Mouse (Mus musculus) thymus, adult 18-20 months (tissue): ENCODE measurements at regions not wholly inside any gene's neighbourhood (a gene's known extent, or its start where the extent isn't known, plus 50 kb on each side); places are given as distances from the start of the nearest gene placed in this dataset.

Source experiments
- DNase-seq, 2 experiments: peaks; one replicate each; pipeline ENCODE4 v3.0.0; 2022; ENCODE audit warnings: mixed read lengths in 2 of 2

DNA sequence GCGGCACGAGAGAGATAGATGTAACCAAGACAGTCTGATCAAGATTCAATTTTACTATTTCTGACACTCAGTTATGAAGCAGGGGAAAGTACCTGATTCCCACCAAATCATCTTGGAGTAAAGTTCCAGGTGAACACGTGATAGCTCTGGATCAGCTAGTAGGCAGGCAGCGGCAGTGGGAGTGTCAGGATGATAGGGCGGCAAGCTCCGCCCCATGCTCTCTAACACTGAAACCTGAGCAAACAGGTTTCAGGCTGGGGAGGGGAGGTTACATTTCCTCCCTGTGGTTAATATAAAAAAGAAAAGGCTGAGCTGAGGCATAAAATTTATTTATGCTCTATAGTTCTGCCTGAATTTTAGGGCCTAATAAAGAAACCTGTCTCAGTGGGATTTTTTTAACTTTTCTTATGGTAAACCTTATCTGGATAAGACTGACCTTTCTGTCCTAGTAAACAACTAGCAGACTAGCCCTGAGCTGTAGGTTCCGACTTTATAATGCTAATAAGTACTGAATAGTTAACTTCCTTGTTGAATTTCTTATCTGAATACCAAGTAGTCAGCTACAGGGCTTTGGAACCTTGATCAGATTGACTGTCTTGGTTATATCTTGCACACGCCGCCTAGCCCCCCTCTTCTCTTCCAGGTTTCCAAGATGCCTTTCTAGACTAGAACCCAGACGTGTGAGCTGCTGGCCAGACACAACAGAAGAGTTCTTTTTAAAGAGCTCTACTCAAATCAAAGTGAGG is 254.9 kb upstream of the Dab2 start:
- DNase-seq, result no peak

DNA sequence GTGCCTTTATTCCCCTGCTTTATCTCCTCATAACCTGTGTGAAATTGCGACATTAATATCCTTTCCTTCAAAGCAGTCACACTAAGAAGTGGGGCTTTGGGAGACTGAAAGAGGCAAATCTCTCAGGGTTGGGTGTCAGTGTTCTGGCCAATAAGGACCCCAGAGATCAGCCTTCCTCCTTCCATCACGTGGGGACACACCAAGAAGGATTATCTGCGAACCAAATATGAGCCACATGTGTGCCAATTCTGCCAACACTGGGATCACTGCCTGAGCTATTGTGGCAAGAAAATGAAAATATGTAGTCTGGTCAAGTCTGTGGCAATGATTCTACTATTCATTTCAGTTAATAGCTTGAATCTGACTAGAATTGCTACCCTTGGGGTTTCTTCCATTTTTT is 243.9 kb upstream of the Dab2 start:
- no peak for DNase-seq

DNA sequence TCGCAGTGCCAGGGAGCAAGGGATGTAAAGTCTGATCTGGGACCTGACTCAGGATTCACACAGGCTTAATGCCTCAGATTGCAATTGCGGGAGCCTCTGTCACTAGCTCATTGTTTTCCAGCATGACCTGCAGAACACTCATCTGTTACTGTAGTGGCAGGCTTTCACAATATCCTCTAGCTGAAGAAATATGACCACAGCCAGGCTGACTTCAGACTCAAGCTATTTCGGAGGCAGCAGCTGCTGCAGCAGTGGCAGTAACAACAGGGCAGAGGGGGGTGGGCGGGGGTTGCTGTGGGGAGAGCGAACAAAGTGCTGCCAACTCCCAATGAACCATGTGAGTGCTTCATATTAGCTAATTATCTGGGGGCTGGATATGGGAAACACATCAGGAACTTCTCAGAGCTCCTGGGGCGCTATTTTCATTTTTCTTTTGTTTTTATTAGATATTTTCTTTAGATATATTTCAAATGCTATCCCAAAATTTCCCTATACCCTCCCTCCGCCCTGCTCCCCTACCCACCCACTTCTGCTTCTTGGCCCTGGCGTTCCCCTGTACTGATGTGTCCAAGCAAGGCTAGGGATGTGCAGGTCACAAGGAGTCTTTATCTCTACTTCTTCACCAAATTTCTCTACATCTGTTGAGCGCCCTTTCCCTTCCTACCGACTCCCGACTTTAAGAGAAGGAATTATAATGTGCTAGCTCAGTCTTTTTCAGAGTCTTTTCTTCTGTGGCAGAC is 242.5 kb upstream of the Dab2 start:
- no peak for DNase-seq

DNA sequence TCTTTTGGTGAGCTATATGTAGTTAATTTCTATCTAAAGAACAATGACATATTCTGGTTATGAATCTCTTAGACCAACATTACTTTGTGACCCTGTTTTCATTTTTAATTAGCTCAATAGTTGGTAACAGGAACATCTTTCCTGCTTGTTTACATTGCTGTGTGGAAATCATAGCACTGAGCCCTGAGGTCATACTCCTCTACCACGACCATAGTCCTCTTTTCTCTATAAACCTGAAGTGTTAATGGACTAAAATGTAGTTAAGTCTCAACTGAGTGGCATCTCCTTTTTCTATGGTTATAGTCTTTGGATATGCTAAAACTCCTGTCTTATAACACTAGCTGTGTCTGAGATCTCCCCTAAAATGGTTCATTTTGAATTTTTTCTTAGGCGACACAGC is 240.2 kb upstream of the Dab2 start:
- no peak for DNase-seq

DNA sequence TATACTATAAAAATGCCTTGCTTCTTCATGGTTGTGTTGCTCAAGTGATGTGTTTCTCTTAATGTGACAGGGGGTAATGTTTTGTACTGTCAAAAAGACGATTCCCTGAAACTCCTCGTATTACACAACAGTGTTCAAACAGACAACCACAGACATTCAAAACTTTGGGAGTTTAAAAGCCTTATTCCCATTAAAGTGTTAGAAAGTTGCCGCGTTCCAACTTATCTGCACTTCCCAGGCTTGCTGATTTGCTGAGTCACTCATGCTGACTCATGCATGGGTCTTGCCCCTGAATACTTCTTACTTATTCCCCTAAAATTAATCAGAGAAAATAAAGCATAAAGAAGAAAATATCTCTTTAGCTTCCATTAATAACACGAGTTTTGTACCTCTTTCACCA is 239.8 kb upstream of the Dab2 start:
- DNase-seq, result no peak

DNA sequence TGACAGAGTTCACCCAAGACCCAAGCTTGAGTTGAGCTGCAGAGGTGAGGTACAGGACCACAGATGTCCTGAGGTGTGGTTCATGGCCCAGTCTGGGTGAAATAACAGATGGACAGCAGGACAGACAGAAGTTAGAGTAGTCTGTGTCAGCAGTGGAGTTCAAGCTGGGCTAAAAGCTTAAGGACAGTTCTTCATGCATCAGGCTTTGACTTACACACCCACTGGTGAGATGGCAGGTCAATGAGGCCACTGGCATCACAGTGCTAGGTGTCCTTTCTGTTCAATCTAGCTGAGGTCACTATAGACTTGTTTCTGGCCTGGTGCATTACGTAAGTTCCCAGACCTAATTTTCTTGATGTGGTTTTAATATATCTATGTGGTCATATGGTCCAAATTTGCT is 238.9 kb upstream of the Dab2 start:
- DNase-seq, result no peak

DNA sequence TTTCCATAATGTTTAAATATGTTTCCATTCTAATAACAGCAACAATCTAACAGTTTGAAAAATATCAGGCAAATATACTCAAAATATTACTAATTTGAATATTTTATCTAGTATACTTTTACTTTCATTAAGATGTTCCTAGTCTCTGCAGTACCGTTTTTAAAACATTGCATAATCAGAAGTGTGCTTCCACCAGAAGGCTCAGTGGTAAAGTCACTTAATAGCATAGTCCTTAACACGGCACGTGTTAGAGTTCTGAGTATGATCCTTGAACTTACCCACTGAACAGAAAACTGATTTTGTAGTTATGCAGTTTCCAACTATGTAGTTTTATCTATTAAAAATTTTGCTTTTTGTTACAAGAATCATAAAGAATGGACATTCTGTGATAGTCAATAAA is 234.5 kb upstream of the Dab2 start:
- no peak for DNase-seq

DNA sequence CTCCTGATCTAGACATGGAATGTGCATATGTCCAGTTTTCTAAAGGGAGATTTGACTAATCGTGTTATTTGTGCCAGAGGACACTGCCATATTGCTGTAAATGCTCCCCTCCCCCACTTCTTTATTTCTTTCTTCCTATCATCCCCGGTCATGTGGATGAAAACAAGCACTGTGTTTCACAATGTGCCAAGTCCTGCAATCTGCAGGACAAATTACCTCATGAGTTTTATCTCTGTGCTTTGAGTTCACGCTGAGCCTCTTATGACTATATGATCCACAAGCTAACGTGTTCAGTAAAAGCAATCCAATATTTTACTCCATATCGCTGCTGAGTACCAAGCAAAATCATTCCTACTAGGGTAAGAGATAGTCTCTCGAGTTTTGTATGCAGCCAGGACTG is 232.2 kb upstream of the Dab2 start:
- no peak for DNase-seq

DNA sequence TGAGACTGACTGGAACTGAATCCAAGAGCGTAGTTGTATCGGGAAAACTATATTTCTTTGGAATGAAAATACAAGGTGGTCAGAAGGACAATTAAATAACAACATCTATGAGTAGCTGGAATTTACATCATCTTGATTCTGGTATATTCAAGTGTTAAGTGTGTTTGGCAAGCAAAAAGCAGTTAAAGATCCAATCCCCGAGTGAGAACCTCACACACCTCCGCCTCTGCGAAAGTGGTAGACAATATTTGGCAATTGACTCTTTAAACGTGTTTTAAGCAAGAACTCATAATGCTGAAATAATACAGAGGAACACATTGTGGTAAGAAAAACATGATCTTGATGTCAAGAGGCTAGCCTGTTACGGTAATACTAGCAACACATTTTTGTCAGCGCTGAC is 231.2 kb upstream of the Dab2 start:
- DNase-seq, result no peak

DNA sequence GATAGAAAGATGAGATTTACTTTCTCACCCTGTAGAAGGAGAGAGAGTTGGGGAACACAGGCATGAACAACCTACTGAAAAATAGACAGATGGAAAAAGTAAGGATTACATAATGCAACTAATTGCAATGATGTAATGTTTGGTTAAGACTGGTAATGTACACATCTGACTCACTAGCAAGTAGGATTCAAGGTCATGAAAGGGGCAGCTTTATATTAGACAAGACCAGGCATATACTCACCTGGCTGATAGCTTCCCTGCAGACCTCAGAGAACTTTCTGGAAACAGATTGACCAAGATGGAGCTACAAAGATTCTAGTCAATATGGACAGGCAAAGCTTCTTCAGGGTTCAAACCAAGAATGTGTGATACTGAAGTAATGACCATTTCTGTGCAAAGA is 227.7 kb upstream of the Dab2 start:
- DNase-seq, result no peak

DNA sequence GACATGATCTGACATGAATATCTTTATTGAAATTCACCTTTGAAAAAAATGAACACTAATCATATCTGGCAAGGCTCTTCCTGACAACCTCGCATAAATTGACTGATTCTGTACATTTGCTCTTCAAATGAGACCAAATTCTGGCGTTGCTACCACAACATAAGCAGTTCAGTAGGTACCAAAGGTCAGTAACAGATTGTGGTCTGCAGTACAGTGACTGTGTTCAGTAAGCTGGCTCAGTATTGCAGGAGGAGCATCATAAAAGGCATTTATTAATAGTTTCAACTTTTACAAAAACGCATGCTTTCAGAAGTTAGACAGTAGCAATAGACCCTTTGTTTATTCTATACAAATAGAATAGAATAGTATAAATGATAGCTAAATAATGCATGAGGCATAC is 226.7 kb upstream of the Dab2 start:
- DNase-seq, result no peak

DNA sequence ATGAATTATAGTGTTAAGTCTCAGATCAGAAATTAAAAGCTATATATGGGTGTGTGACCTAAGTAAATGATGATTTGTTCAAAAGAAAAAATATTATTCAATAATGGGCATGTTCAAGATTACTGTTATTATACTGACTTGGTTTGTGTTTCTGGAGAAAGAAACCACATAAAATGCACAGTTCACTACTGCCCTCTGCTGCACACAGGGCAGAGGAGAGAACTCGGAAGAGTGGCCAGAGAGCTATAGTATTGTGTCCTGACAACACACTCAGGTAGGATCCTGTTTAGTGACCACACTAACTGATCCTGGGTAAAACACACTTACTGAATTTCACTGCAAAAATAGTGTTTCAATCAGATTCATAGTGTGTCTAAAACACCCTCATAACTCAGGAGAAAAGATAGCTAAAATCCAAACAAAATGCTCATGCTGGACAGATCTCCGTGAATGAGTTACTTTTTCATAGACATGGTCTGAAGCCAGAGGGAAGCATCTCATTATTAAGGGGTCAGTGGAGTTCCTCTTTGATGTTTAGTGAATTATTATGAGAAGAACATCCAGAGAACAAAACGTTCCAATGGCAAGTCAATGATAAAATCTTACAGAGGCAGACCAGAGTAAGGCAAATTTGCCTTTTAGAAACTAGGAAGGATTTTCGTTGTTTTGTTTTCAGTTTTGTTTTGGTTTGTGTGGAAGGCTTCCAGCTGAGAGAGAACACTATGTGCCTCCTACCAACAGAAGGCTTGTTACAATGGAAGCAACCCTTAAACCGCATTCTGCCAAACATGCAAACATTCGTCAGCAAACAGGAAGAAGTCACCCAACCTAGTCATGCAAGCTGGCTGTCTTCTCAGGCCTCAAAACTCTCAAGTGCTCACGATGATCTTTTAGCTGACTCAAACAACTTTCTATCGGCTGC is 218.6 kb upstream of the Dab2 start:
- DNase-seq, result peak; percentile 7 to 11

DNA sequence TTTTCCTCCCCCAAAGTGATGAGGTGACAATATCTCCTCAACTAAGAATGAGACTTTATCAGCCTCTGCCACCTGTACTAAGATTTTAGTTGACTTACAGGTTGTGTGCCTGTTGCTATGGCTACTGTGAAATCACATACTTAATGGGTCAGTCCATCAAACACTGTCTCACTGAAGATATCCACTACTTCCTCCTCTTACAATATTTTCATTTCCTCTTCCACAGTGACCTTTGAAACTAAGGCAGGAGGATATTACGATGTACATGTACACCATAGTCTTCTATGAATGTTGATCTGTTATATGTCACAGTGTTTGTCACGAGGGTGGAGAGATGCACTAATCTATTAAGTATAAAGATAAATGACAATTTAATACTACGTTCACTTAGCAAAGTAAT is 212.4 kb upstream of the Dab2 start:
- no peak for DNase-seq

DNA sequence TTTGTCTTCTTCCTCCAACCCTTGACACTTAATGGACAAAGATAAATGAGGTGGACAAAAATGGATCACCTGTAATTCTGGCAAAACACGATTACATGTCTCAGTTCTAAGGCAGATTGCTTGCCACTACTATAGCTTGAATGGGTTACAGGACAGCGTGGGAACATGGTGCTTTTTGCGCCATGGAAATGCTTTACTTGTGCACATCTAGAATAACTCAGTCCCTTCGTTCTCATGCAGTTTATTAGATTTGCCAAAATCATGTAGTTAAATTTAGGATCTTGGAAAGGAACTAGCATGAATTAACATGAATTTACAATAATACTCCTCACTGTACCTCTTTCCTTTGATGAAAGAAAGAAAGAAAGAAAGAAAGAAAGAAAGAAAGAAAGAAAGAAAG is 211.1 kb upstream of the Dab2 start:
- no peak for DNase-seq

DNA sequence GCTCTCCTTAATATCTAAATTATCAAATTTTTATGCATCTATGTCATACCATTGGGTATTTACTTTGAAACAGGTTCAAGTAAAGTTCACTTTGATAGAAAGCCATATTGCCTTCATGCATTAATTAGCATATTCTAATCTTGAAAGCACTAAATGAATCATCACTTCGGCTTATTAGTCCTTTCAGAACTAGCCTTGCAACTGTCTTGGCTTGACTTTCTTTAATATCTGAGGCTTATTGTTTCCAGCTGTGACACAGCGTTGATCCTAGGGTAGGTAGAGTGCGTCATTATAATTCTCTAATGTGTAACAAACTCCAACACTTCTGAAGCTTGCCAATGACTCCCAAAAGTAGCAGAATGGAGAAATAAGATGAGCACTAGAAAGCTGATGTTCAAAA is 169.9 kb upstream of the Dab2 start:
- DNase-seq, result no peak

DNA sequence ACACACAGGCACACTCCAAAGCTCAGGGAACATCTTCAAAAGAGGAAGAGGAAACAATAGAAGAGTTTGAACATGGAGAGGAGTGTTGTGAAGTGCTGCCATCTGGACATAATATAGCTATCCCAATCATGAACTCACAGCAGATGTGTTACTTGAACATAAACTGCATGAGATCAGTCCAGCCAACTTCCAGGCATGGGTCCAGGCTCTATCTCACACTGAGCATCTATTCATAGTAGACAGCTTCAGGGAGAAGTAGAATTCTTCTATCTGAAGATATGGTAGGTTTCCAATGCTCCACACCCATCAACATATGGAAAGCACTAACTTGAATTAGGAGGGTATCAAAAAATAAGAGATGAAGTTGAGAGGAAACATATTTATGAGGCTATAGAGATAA is 167.4 kb upstream of the Dab2 start:
- no peak for DNase-seq

DNA sequence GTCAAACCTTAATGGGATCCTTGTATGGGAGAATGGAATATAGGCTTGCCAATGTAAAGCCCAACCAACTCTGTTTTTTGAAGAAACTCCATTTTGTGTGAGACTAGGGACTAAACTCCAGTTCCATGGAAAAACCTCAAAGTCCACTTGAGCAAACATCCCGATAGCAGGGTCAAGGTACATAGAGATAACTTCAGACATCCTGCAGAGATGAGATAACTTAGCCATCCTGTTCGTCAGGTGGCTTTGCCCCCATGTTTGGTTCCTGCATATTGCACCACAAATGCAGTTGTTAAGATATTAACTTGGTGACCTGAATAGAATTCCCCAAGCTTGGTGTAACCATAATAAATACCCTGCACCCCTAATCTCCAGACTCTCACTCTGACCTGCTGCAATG is 154.5 kb upstream of the Dab2 start:
- no peak for DNase-seq

DNA sequence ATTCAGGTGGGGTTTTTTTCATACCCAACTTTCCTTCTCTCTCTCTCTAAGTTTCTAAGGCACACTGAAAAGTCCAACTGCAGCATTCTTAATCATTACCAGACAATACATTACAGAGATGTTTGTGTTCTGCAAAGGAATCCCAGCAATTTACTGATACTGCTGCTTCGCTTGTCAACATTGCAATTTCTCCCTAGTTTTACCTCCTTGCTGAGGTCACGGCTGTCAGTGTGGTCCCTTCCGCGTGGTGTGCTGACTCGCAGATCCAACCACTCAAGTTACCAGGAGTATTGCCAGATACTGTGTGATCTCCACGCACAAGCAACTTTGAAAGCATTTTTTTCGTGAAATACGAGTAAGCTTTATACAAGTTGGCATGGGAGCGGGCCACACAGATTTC is 144.9 kb upstream of the Dab2 start:
- no peak for DNase-seq

DNA sequence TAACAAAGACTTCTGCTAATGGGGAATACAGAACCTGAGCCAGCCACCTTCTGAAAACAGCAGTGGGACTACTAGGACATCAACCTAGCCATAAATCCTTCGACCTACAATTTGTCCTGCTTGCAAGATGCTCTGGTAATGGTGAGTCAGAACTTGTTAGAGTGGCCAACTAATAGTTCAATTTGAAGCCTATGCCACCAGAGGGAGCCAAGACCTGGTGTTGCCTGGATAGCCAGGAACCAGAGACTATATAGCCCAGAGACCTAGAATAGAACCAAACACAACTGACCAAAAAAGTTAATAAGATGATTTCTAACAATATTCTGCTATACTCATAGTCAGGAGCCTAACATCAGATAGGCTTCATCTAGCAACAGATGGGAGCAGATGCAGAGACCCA is 119.3 kb upstream of the Dab2 start:
- no peak for DNase-seq

DNA sequence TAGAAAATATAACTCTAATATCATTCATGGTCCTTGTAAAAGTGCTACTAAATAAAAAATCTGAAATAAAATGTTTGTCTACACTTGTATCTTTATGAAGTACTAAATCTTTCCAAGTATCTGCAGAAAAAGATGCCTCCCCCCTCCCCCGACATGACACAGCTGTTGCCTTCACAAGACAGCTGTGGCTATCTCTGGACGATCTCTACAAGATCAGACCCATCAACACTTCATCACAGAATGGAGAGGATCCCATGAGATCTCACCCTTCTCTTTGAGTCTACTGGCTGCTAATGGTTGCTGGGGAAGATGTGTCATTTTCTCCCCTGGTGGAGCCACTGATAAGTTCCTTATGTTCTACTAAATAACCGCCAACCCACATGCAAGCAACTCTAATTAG is 116.0 kb upstream of the Dab2 start:
- no peak for DNase-seq

DNA sequence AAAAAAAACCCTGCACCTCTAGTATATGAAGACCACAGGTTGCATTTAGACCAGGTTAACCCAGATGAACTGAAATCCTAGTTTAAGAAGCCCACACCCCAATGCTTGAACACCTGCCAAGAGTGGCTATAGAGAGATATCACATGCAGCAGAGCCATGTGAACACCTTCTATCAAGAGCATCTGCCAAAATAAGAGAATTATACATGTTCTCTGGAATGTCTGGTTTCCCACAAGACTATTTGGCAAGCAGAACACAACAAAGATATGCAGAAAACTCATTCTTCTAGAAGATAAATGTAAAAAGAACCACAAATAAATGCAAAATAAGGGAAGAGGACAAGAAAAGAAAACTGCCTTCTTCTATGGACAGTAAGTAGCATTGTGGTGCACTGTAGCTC is 107.7 kb upstream of the Dab2 start:
- no peak for DNase-seq

DNA sequence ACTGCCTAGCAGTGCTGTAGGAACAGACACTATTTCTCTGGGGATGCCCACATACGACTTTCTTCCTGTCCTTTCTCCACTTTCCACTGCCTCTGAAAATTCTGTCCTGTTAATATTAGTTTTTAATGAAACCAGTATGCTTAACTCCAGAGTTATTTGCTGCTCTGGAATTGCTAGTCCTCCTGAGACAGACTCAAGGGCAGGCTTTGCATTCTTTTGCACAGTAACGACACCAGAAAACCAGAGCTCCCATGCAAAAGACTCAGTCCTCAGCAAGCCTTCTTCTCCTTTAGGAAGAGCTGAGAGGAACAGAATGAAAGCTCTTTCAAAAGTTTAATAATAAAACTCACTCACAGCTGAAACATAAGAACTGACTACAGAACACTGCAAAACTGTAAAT is 92.3 kb upstream of the Dab2 start:
- no peak for DNase-seq

DNA sequence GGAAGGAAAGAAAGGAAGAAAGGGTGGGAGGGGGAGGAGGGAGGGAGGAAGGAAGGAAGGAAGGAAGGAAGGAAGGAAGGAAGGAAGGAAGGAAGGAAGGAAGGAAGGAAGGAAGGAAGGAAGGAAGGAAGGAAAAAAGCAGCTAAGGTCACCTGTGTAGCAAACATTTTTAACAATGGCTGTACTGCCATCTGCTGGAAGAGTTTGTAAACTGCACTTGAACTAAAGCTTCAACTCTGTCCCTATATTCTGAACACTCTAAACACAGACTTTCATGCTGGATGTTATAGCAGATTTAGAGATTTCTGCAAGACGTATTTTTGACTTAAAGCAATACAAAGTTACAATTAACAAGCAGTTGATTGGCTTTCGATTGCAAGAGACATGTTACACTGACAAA is 90.3 kb upstream of the Dab2 start:
- DNase-seq, result no peak

DNA sequence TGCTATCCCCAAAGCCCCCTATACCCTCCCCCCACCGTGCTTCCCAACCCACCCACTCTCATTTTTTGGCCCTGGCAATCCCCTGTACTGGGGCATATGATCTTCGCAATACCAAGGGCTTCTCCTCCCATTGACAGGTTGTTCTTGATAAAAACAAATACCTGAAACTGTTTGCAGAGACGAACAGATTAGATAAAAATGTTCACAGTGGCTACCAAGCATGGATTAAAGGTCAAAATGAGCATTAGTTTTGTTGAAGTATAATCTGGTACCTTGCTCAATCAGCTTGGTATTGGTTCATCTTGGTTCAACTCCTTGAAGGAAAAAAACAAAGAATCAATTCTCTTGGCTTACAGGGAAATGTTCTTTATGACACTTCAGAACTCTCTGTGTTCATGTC is 81.5 kb upstream of the Dab2 start:
- DNase-seq, result no peak
